ENCODE assay signal across 11 mouse cellular contexts in genomic region chr5:8289678-8290614, GRCm38 (mm10).
A peak's percentile ranks its signal among the peaks of the same experiment; 100 is the strongest.
DNase-seq lines count a peak whose midpoint lies in the region; ATAC-seq and TF ChIP-seq lines count a peak whose summit lies in the region.
"Had no signal": no experiment of that assay in that cellular context is flagged by ENCODE, and none has a peak within 500 bp of the region (broad histone marks: within the 10 kb centered on the region; RNA-seq: fewer than 3 reads in every experiment).

No protein-coding gene starts in this region.

- no peak overlapping the region for H3K4me3 ChIP-seq in hindbrain, embryonic 15.5 days
- H3K4me3 ChIP-seq in hindbrain, embryonic 10.5 days = no peak overlapping the region
- no peak overlapping the region for H3K4me3 ChIP-seq in forebrain, embryonic 14.5 days (ENCODE audit: low read depth, low read length)
- no peak overlapping the region for H3K4me3 ChIP-seq in midbrain, postnatal 0 days (ENCODE audit: low read depth, low read length)
- H3K4me3 ChIP-seq in intestine, postnatal 0 days (ENCODE audit: low read depth, low read length) = no peak overlapping the region
- H3K4me3 ChIP-seq: embryonic facial prominence, embryonic 12.5 days had no signal

- peaks cover 10% of the 10 kb centered on the region for H3K4me1 ChIP-seq in hindbrain, embryonic 15.5 days (replicated peaks)
- H3K4me1 ChIP-seq in hindbrain, embryonic 10.5 days (replicated peaks) = peaks cover 12% of the 10 kb centered on the region; the same call in 1 of the 2 replicates
- H3K4me1 ChIP-seq in forebrain, embryonic 14.5 days (ENCODE audit: control insufficient read depth, insufficient read depth, low read length) = peaks cover 2% of the 10 kb centered on the region; the same call in 1 of the 2 replicates
- no peaks in the 10 kb centered on the region for H3K4me1 ChIP-seq in midbrain, postnatal 0 days (ENCODE audit: insufficient read depth, low read length)
- no peaks in the 10 kb centered on the region for H3K4me1 ChIP-seq in intestine, postnatal 0 days (replicated peaks; ENCODE audit: control insufficient read depth, insufficient read depth, low read length)
- H3K4me1 ChIP-seq: embryonic facial prominence, embryonic 12.5 days had no signal

- no peak overlapping the region for H3K9ac ChIP-seq in hindbrain, embryonic 15.5 days
- H3K9ac ChIP-seq in forebrain, embryonic 14.5 days (ENCODE audit: low read length) = no peak overlapping the region
- no peak overlapping the region for H3K9ac ChIP-seq in midbrain, postnatal 0 days (replicated peaks; ENCODE audit: low read length, poor library complexity, severe bottlenecking)
- H3K9ac ChIP-seq in intestine, postnatal 0 days (ENCODE audit: low read depth, low read length) = no peak overlapping the region
- H3K9ac ChIP-seq: embryonic facial prominence, embryonic 12.5 days had no signal

- no peak overlapping the region for H3K4me2 ChIP-seq in hindbrain, embryonic 15.5 days
- H3K4me2 ChIP-seq in forebrain, embryonic 14.5 days (ENCODE audit: low read length) = no peak overlapping the region
- H3K4me2 ChIP-seq in midbrain, postnatal 0 days (ENCODE audit: low read depth, low read length, poor library complexity, severe bottlenecking) = no peak overlapping the region
- no peak overlapping the region for H3K4me2 ChIP-seq in intestine, postnatal 0 days (replicated peaks; ENCODE audit: low read depth)
- H3K4me2 ChIP-seq: embryonic facial prominence, embryonic 12.5 days; liver, embryonic 11.5 days had no signal

- WGBS in hindbrain, embryonic 15.5 days = 48% methylated on average over 6 of the region's 6 CpGs
- WGBS in hindbrain, embryonic 10.5 days = 54% methylated on average over 6 of the region's 6 CpGs
- WGBS in forebrain, embryonic 14.5 days = 41% methylated on average over 6 of the region's 6 CpGs
- WGBS in midbrain, postnatal 0 days = 41% methylated on average over 6 of the region's 6 CpGs
- 67% methylated on average over 6 of the region's 6 CpGs for WGBS in intestine, postnatal 0 days

- no peaks in the 10 kb centered on the region for H3K27me3 ChIP-seq in hindbrain, embryonic 15.5 days
- H3K27me3 ChIP-seq in hindbrain, embryonic 10.5 days (ENCODE audit: insufficient read depth, poor library complexity, severe bottlenecking) = no peaks in the 10 kb centered on the region
- no peaks in the 10 kb centered on the region for H3K27me3 ChIP-seq in forebrain, embryonic 14.5 days (replicated peaks; ENCODE audit: control insufficient read depth, insufficient read depth, low read length)
- H3K27me3 ChIP-seq in midbrain, postnatal 0 days (ENCODE audit: insufficient read depth, low read length) = no peaks in the 10 kb centered on the region
- no peaks in the 10 kb centered on the region for H3K27me3 ChIP-seq in intestine, postnatal 0 days (replicated peaks; ENCODE audit: control insufficient read depth, insufficient read depth, low read length)
- H3K27me3 ChIP-seq: embryonic facial prominence, embryonic 12.5 days had no signal

- no peak for DNase-seq in hindbrain, embryonic 10.5 days (ENCODE audit: low spot score)
- DNase-seq in cerebellum, postnatal 10 days = peak; percentile 21 to 36
- DNase-seq in forebrain, embryonic 14.5 days (ENCODE audit: low spot score) = peak; percentile 31
- peak; percentile 13 for DNase-seq in midbrain, postnatal 0 days (ENCODE audit: low spot score)
- no peak for DNase-seq in T-cell, adult 2 months (ENCODE audit: low spot score)
- DNase-seq: thymus, postnatal 25 days had no signal

- H3K27ac ChIP-seq in hindbrain, embryonic 15.5 days (replicated peaks) = peak overlapping the region; percentile 38; the same call in 1 of the 2 replicates
- H3K27ac ChIP-seq in hindbrain, embryonic 10.5 days = no peak overlapping the region
- peak overlapping the region; percentile 27; the same call in 1 of the 2 replicates for H3K27ac ChIP-seq in forebrain, embryonic 14.5 days (ENCODE audit: low read depth, low read length)
- H3K27ac ChIP-seq in midbrain, postnatal 0 days (ENCODE audit: low read depth, low read length) = no peak overlapping the region
- no peak overlapping the region for H3K27ac ChIP-seq in intestine, postnatal 0 days (ENCODE audit: low read depth, low read length)
- H3K27ac ChIP-seq: embryonic facial prominence, embryonic 12.5 days had no signal

- no peak for TF ChIP-seq CTCF in midbrain, postnatal 0 days (IDR thresholded peaks at IDR 0.05)
- TF ChIP-seq CTCF in intestine, postnatal 0 days (IDR thresholded peaks at IDR 0.05; ENCODE audit: low read depth) = no peak

- peak; percentile 48; the same call in 1 of the 2 replicates for ATAC-seq in hindbrain, embryonic 15.5 days (ENCODE audit: low FRiP score, low read depth)
- ATAC-seq in forebrain, embryonic 14.5 days = 0 out of 2 replicates have a peak, but pooled peaks have one; percentile 34
- no peak for ATAC-seq in midbrain, postnatal 0 days (ENCODE audit: low FRiP score)
- ATAC-seq in intestine, postnatal 0 days = no peak
- ATAC-seq: intestine, embryonic 16.5 days had no signal

- no peaks in the 10 kb centered on the region for H3K9me3 ChIP-seq in hindbrain, embryonic 15.5 days
- H3K9me3 ChIP-seq in hindbrain, embryonic 10.5 days = no peaks in the 10 kb centered on the region
- no peaks in the 10 kb centered on the region for H3K9me3 ChIP-seq in forebrain, embryonic 14.5 days (replicated peaks; ENCODE audit: control insufficient read depth, low read length)
- no peaks in the 10 kb centered on the region for H3K9me3 ChIP-seq in midbrain, postnatal 0 days (ENCODE audit: low read length)
- H3K9me3 ChIP-seq in intestine, postnatal 0 days (ENCODE audit: control insufficient read depth) = no peaks in the 10 kb centered on the region
- H3K9me3 ChIP-seq: embryonic facial prominence, embryonic 12.5 days had no signal

- no peaks in the 10 kb centered on the region for H3K36me3 ChIP-seq in hindbrain, embryonic 15.5 days
- no peaks in the 10 kb centered on the region for H3K36me3 ChIP-seq in hindbrain, embryonic 10.5 days
- H3K36me3 ChIP-seq in forebrain, embryonic 14.5 days (ENCODE audit: control insufficient read depth, insufficient read depth, low read length) = no peaks in the 10 kb centered on the region
- H3K36me3 ChIP-seq in midbrain, postnatal 0 days (ENCODE audit: insufficient read depth, low read length) = no peaks in the 10 kb centered on the region
- H3K36me3 ChIP-seq in intestine, postnatal 0 days (ENCODE audit: control insufficient read depth, insufficient read depth) = no peaks in the 10 kb centered on the region
- H3K36me3 ChIP-seq: embryonic facial prominence, embryonic 12.5 days had no signal

Comparison
In these comparisons a context has a peak if more than half of its experiments do, and no peak if none do; other contexts are left out.
1. H3K27ac ChIP-seq: peak in hindbrain, embryonic 15.5 days (single experiment) and forebrain, embryonic 14.5 days (single experiment); none in hindbrain, embryonic 10.5 days (single experiment), midbrain, postnatal 0 days (single experiment) and intestine, postnatal 0 days (single experiment).
2. ATAC-seq: peak in hindbrain, embryonic 15.5 days (single experiment) and forebrain, embryonic 14.5 days (single experiment); none in midbrain, postnatal 0 days (single experiment) and intestine, postnatal 0 days (single experiment).
3. DNase-seq: peak in cerebellum, postnatal 10 days (2 of 2), forebrain, embryonic 14.5 days (single experiment) and midbrain, postnatal 0 days (single experiment); none in hindbrain, embryonic 10.5 days (single experiment) and T-cell, adult 2 months (single experiment).